Mouse (Mus musculus) MN1 (cell line): ENCODE measurements around the gene Nxn.
A peak's percentile ranks its signal among the peaks of the same experiment; 100 is the strongest.

ENCODE experiments used
- DNase-seq: peaks from one replicate; pipeline ENCODE4 v3.0.0-alpha.2; 2016; ENCODE audit warnings: low spot score

The Nxn gene

DNA sequence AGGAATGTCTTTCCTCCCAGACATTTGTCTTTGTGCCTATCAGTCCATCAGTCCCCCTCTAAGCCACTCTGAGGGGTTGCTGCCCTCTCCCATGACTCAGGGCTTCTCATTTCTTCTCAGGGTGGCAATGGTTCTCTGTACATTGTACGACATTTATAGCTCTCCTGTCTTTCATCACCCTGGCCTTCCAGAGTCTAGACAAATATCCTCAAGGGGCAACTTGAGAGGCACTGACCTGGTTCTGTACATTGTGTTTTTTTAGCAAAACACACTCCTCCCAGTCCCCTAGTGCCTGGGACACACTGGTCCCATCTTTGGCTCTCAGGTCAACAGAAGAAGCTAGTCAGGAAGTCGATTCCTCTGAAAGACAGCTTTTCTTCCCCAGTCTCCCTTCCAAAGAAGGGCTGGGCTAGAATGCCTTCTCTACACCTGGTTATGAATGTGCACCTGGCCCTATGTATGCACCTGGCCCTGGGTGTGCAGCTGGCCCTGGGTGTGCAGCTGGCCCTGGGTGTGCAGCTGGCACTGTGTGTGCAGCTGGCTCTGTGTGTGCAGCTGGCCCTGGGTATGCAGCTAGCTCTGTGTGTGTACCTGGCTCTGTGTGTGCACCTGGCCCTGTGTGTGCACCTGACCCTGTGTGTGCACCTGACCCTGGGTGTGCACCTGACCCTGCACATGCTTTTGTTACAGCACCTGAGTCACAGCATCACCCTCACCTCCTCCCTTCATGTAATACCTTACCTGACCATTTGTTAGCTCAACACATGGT is 70.2 kb downstream of the Nxn start:
- DNase-seq: peak; percentile 51

DNA sequence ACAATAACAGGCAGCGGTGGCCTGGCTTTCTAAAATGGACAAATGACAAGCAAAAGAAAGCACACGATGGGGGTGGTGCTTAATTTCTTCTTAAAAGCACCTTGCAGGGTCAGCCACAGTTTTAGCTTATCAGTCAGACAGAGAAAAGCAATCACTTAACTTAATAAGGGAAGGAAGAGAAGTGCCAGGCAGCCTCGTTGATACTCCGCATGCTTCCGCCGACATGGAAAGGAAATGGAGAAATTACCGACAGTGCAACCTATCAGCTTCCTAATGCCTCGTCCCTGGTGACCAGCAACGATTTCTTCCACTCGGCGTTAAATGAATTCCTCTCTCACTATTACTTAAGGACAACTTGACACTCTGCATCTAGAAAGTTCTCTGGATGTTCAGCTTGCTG is 70.9 kb downstream of the Nxn start:
- DNase-seq: peak; percentile 68

- no peak for DNase-seq
Measured at GRCm38 (mm10) chr11:76326672-76327071, 72.3 kb downstream of the Nxn start.

GRCm38 (mm10) chr11:76326051-76326450 is 72.9 kb downstream of the Nxn start:
- DNase-seq: no peak

GRCm38 (mm10) chr11:76324801-76325200 is 74.1 kb downstream of the Nxn start:
- no peak for DNase-seq

DNA sequence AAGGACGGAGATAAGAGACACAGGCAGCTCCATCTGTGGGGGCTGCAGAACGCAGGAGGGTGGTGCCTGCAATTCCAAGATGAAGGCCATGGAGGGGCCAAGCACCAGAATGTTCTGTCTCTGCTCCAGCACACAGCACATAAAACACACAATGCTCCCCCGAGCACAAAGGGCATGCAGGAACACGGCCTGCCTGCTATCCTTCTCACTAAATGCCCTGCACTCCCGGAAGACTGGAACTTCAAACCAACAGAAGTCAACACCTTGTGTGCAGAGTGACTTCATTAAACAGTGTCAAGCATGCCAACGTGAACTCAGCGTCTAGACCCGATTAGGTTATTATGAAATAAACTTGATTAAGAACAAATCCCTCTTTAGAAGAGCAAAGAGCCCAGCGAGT is 74.7 kb downstream of the Nxn start:
- no peak for DNase-seq

GRCm38 (mm10) chr11:76322939-76323338 is 76.0 kb downstream of the Nxn start:
- no peak for DNase-seq

- no peak for DNase-seq
Measured at GRCm38 (mm10) chr11:76322081-76322480, 76.9 kb downstream of the Nxn start.

DNA sequence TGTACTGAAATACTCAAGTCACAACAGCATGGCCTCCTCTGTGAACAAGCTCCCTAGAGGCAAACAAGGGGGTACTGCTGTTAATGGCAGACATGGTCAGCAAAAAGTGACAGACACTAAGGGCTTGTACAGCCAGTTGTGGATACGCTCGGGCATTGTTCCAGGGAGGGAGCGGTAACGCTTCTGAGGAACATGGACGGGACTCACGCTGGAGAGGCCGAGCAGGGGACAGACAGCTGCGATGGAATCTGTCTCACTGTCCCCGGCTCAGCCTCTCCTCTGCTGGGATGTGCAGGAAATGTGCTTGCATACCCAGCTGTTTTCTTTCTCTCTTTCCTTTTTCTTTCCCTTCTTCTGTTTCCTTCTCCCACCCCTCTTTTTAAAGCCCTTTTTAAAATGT is 78.5 kb downstream of the Nxn start:
- DNase-seq: no peak

DNA sequence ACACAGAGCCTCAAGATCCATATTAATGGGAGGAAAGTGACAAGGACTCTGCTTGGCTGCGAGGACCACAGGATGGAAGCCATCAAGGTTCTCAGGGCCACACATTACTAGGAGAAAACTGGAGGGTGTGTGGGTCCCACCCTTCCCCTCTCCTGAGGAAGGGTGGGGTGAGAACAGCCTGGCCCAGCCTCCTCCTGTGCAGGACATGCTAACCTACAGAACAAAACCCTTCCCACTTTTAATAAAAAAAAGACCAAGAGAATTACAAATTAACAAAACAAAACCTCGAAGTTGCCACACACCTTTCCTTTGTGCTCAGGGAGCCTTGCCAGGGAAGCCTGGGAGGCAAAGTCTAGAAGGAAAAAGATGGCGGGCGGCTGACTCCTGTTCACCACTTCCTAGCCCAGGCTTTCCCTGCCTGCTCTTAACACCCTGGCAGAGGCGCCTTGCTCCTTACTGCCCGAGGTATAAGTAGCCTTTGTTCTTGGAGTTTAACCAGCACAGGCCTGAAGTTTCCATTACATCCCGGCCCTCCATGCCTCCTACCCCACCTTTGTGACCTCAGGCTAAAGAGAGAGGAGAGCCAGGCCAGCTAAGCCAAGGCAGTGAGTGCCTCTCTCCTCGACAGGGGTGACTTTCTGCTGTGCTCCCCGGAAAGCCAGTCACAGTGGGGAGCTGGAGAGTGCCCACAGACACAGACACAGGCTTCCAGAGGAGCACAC is 79.1 kb downstream of the Nxn start:
- DNase-seq: no peak

GRCm38 (mm10) chr11:76317904-76318303 is 81.0 kb downstream of the Nxn start:
- no peak for DNase-seq

DNA sequence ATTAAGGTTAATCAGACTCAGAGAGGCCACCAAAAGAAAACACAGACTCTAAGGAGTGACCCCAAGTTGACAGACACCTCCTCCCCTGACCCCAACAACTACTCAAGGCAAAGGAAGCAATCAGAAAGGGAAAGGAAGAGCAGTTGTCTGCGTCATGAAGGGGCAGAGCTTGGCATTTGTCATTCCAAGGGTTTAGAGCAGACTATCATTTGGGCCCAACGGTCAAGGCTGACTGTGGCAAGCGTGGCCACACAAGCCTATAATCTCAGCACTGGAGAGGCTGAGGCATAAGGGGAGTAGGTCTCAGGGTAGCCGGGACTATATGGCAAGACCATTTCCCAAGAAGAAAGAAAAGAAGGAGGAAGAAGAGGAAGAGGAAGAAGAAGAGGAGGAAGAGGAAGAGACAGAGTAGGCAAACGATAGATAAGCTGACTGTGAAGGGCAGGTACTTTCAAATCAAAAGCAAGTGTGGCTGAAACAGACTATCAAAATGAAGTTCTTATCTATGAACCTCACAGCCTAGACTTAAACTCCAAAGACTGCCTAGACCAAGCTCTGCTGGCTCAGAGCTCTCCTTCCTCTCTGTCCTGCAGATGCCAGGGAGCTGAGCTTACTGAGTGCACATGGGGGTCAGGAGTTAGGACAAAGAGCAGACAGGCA is 83.0 kb downstream of the Nxn start:
- no peak for DNase-seq

DNA sequence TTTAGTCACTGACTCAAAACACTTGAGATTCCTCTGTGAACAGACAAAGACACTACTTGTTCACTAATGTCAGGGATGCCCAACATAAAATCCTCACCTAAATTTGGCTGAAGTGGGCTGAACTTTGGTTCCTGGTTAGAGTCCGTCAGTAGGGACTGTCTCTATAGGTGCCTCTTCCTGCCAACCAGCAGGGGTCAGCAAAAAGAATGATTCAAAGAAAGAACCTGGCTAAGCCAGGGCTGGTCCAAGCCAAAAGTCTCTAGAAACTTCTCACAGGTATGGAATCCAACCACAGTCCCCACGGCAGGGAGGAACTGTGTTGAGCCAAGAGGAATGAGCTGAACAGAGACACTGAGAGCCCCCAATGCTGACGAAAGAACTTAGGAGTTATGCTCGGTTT is 84.2 kb downstream of the Nxn start:
- DNase-seq: no peak

DNA sequence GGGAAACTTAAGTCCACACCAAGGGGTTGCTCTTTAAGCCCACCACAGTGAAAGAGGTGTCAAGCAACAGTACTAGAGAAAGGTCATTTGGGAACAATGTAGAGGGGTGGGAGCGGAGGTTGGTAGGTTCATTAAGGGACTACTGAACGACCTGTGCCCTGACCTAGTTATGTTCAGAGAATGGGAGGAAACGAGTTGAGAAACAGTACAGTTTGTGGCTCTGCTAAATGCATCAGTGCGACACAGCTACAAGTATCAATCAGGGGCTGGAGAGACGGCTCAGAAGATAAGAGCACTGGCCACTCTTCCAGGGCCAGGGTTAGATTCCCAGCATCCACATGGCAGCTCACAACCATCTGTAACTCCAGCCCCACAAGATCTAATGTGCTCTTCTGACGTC is 84.8 kb downstream of the Nxn start:
- no peak for DNase-seq

GRCm38 (mm10) chr11:76312805-76313204 is 86.1 kb downstream of the Nxn start:
- DNase-seq: no peak

DNA sequence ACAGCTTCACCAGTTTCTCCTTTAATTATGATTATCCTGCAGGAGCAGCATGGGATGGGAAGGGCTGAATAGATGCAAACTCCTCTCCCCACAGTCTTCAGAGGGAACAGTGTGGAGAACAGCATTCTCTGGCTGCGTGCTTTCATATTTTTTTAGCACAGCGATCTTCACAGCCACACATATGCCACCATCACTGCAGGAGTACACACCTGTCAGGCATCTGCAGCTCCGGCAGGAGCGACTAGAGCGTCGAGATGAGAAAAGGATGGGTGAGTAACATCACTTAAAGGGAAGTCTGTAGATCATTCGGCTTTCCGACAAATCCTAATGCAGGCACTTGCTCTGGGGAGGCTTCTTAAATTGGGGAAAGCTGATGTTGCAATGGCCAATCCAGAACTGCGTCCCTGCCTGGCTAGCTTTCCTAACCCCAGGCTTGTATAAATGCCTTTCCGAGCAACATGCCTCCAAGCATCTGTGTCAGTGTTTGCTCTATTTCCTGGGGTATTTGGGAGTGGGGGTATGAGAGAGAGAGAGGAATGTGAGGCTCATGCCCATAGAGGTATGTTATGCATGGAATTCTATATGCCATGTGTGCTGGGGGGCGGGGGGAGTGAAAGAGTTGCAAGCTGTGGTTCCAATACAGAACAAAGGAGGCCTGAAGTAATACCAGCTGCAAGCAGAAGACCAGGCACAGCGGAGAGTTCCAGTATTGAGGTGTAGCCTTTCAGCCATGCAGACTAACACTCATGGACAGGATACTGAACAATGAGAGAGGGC is 87.5 kb downstream of the Nxn start:
- DNase-seq: no peak

- DNase-seq: no peak
Measured at GRCm38 (mm10) chr11:76309868-76310267, 89.1 kb downstream of the Nxn start.

GRCm38 (mm10) chr11:76309072-76309471 is 89.9 kb downstream of the Nxn start:
- DNase-seq: no peak

DNA sequence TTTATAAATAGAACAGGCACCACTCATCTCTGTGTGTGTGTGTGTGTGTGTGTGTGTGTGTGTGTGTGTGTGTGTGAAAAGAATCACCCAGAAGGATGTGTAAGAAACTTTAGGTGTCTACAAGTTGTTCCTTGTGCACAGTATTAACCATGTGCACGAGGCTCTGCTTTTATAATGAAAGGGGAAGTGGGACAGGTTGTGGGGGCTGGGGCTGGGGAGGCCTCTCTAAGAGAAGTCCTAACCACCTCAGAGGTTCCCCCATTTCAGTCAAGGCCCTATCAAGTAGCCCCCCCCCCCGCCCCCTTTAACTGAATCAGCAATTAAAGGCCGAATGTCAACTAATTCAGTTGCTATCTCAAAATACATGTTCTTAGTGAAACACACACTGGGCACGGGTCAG is 92.2 kb downstream of the Nxn start:
- DNase-seq: no peak

DNA sequence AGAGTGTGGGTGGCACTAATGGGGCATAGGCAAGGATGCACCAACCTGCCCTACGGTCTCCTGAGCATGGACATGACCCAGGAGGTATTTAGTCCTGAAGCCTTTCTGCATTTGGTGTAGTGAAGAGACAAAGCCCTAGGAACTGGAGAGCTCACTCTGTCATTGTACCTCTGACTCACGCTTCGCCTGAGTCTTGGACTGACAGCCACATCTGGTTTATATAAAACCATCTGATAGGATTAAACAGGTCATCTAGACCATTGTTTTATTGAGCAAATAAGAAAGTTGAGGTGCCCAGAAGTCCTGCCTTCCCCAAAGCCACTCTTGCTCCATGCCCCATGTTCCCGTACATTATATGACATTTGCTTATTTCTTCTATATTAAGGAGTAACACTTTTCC is 93.4 kb downstream of the Nxn start:
- DNase-seq: peak; percentile 56

GRCm38 (mm10) chr11:76303368-76303767 is 95.6 kb downstream of the Nxn start:
- no peak for DNase-seq

- DNase-seq: no peak
Measured at GRCm38 (mm10) chr11:76300862-76301261, 98.1 kb downstream of the Nxn start.
